Comparison of ENCODE assay signal across 9 mouse cellular contexts in genomic region chr19:21571223-21571980, GRCm38 (mm10).
DNase-seq lines count a peak whose midpoint lies in the region; ATAC-seq and TF ChIP-seq lines count a peak whose summit lies in the region.
"Had no signal": no experiment of that assay in that cellular context is flagged by ENCODE, and none has a peak within 500 bp of the region (broad histone marks: within the 10 kb centered on the region; RNA-seq: fewer than 3 reads in every experiment).

No protein-coding gene starts in this region.

- DNase-seq in CH12.LX (ENCODE audit: extremely low read depth): peak; percentile 92
- DNase-seq in c-Kit-positive CD71-positive TER-119-positive erythroid progenitor cells, embryonic 14.5 days (ENCODE audit: low spot score): peak; percentile 63
- peak; percentile 90 to 93 for DNase-seq in heart, postnatal 14 days
- DNase-seq in kidney, postnatal 4 days: peak; percentile 96
- DNase-seq in liver, postnatal 0 days: peak; percentile 89
- DNase-seq in testis, postnatal 10 days (ENCODE audit: low spot score): peak; percentile 96

- H3K4me2 ChIP-seq in CH12.LX (ENCODE audit: insufficient read depth, low read depth, poor library complexity, severe bottlenecking): peak overlapping the region; percentile 89
- H3K4me2 ChIP-seq in forebrain, embryonic 15.5 days (replicated peaks): no peak overlapping the region
- no peak overlapping the region for H3K4me2 ChIP-seq in liver, postnatal 0 days (ENCODE audit: low read depth, low read length)
- H3K4me2 ChIP-seq in neural tube, embryonic 13.5 days: peak overlapping the region; percentile 4; the same call in 1 of the 2 replicates
- H3K4me2 ChIP-seq: embryonic facial prominence, embryonic 15.5 days had no signal

- H3K27ac ChIP-seq in CH12.LX (ENCODE audit: insufficient read depth, low read depth): no peak overlapping the region
- H3K27ac ChIP-seq in forebrain, embryonic 15.5 days (replicated peaks): no peak overlapping the region
- no peak overlapping the region for H3K27ac ChIP-seq in liver, postnatal 0 days (ENCODE audit: low read depth)
- H3K27ac ChIP-seq in neural tube, embryonic 13.5 days (replicated peaks): no peak overlapping the region
- H3K27ac ChIP-seq: embryonic facial prominence, embryonic 15.5 days had no signal

- peaks cover 0 to 3% of the 10 kb centered on the region in 2 experiments for H3K36me3 ChIP-seq in CH12.LX (replicated peaks in 1 of 2; ENCODE audit: control insufficient read depth in 1 of 2, insufficient read depth in 1 of 2, low read length in 1 of 2)
- no peaks in the 10 kb centered on the region for H3K36me3 ChIP-seq in forebrain, embryonic 15.5 days
- no peaks in the 10 kb centered on the region for H3K36me3 ChIP-seq in liver, postnatal 0 days (replicated peaks; ENCODE audit: insufficient read depth, low read length)
- no peaks in the 10 kb centered on the region for H3K36me3 ChIP-seq in neural tube, embryonic 13.5 days
- H3K36me3 ChIP-seq: embryonic facial prominence, embryonic 15.5 days had no signal

- in situ Hi-C loops in CH12.LX (cut with MboI; ENCODE audit: low pct_ligation_motif_present, low pct_unique_long_range_greater_than_20kb, low sequenced_read_pairs): loop anchor here (10.0 to 25.0 kb wide), 2 partner anchors 83 to 741 kb away; partner anchors contain the start of genes 1110059E24Rik and Abhd17b

- dilution Hi-C loops in CH12.LX (cut with MboI; ENCODE audit: extremely low pct_ligation_motif_present, extremely low pct_unique_long_range_greater_than_20kb, low sequenced_read_pairs): no loop called here

- peak overlapping the region; percentile 68 for H3K9ac ChIP-seq in CH12.LX (ENCODE audit: insufficient read depth, low read depth)
- H3K9ac ChIP-seq in forebrain, embryonic 15.5 days (replicated peaks): no peak overlapping the region
- H3K9ac ChIP-seq in liver, postnatal 0 days (replicated peaks): no peak overlapping the region
- H3K9ac ChIP-seq in neural tube, embryonic 13.5 days: no peak overlapping the region
- H3K9ac ChIP-seq: embryonic facial prominence, embryonic 15.5 days had no signal

- peak; percentile 71 for ATAC-seq in forebrain, embryonic 15.5 days (replicated peaks)
- ATAC-seq in liver, postnatal 0 days: peak; percentile 26; the same call in 1 of the 2 replicates
- ATAC-seq in neural tube, embryonic 13.5 days (ENCODE audit: low read depth): peak; percentile 77

- H3K79me2 ChIP-seq in CH12.LX (replicated peaks; ENCODE audit: control insufficient read depth, extremely low read depth, insufficient read depth, poor library complexity, severe bottlenecking): peaks cover 3% of the 10 kb centered on the region; the same call in 1 of the 2 replicates

- intact Hi-C loops in heart, postnatal 14 days (cut with DNase I): loop anchor here (1.0 to 10.0 kb wide), 4 partner anchors 81 to 731 kb away; partner anchors contain the start of genes 1110059E24Rik and Abhd17b

- peak; percentile 56 to 94 for TF ChIP-seq CTCF in CH12.LX (conservative IDR thresholded peaks at IDR 0.05 in 1 of 2, IDR thresholded peaks at IDR 0.05 in 1 of 2; ENCODE audit: low read depth in 2 of 2, low read length in 2 of 2)
- peak; percentile 94 for TF ChIP-seq CTCF in liver, postnatal 0 days (IDR thresholded peaks at IDR 0.05; ENCODE audit: low read depth)

- TF ChIP-seq RAD21 in CH12.LX (IDR thresholded peaks at IDR 0.05; ENCODE audit: low read depth, low read length): peak; percentile 94

- H3K9me3 ChIP-seq in CH12.LX (replicated peaks; ENCODE audit: low read length): no peaks in the 10 kb centered on the region
- H3K9me3 ChIP-seq in forebrain, embryonic 15.5 days: no peaks in the 10 kb centered on the region
- H3K9me3 ChIP-seq in liver, postnatal 0 days (ENCODE audit: low read length): no peaks in the 10 kb centered on the region
- no peaks in the 10 kb centered on the region for H3K9me3 ChIP-seq in neural tube, embryonic 13.5 days
- H3K9me3 ChIP-seq: embryonic facial prominence, embryonic 15.5 days had no signal

- WGBS in forebrain, embryonic 15.5 days: 48% methylated on average over 16 of the region's 16 CpGs
- 41% methylated on average over 16 of the region's 16 CpGs for WGBS in liver, postnatal 0 days (ENCODE audit: insufficient replicate concordance)
- WGBS in neural tube, embryonic 13.5 days: 31% methylated on average over 16 of the region's 16 CpGs

- H3K27me3 ChIP-seq in CH12.LX (replicated peaks): no peaks in the 10 kb centered on the region
- no peaks in the 10 kb centered on the region for H3K27me3 ChIP-seq in forebrain, embryonic 15.5 days
- H3K27me3 ChIP-seq in liver, postnatal 0 days (ENCODE audit: insufficient read depth, low read length): no peaks in the 10 kb centered on the region
- H3K27me3 ChIP-seq in neural tube, embryonic 13.5 days: no peaks in the 10 kb centered on the region
- H3K27me3 ChIP-seq: embryonic facial prominence, embryonic 15.5 days had no signal

- peak; percentile 71 for TF ChIP-seq EP300 in CH12.LX (IDR thresholded peaks at IDR 0.05; ENCODE audit: low read length)
- no peak for TF ChIP-seq EP300 in liver, postnatal 0 days (IDR thresholded peaks at IDR 0.05; ENCODE audit: low read depth)

- H3K4me1 ChIP-seq in CH12.LX (ENCODE audit: control insufficient read depth in 1 of 2, insufficient read depth in 2 of 2): peaks cover 8 to 36% of the 10 kb centered on the region in 2 experiments
- no peaks in the 10 kb centered on the region for H3K4me1 ChIP-seq in forebrain, embryonic 15.5 days
- no peaks in the 10 kb centered on the region for H3K4me1 ChIP-seq in liver, postnatal 0 days (ENCODE audit: insufficient read depth)
- H3K4me1 ChIP-seq in neural tube, embryonic 13.5 days (replicated peaks): peaks cover 19% of the 10 kb centered on the region; the same call in 1 of the 2 replicates
- H3K4me1 ChIP-seq: embryonic facial prominence, embryonic 15.5 days had no signal

- peak overlapping the region; percentile 55 to 83 (median 55) for H3K4me3 ChIP-seq in CH12.LX (replicated peaks in 1 of 3; ENCODE audit: low read depth in 2 of 3, low read length in 2 of 3, poor library complexity in 1 of 3)
- H3K4me3 ChIP-seq in forebrain, embryonic 15.5 days: no peak overlapping the region
- H3K4me3 ChIP-seq in liver, postnatal 0 days (ENCODE audit: low read depth, low read length): no peak overlapping the region
- H3K4me3 ChIP-seq in neural tube, embryonic 13.5 days: no peak overlapping the region
- H3K4me3 ChIP-seq: embryonic facial prominence, embryonic 15.5 days had no signal

- peak; percentile 49 for TF ChIP-seq POLR2A in CH12.LX (IDR thresholded peaks at IDR 0.05; ENCODE audit: low read depth, low read length)

TF ChIP-seq in CH12.LX, 34 proteins besides CTCF, POLR2A, EP300 and RAD21 (continues in another document):
- 0 out of 2 replicates have a peak, but pooled peaks have one; percentile 18 for TF ChIP-seq MYC (IDR thresholded peaks at IDR 0.05; ENCODE audit: low read depth, low read length)
- TF ChIP-seq RCOR1 (conservative IDR thresholded peaks at IDR 0.05; ENCODE audit: low read depth, low read length): peak; percentile 69; the same call in 1 of the 2 replicates
- TF ChIP-seq ELF1 (IDR thresholded peaks at IDR 0.05; ENCODE audit: low read depth, low read length): peak; percentile 76; the same call in 1 of the 2 replicates
- TF ChIP-seq MAX (IDR thresholded peaks at IDR 0.05; ENCODE audit: low read length): peak; percentile 76; the same call in 1 of the 2 replicates
- no peak for TF ChIP-seq ZKSCAN1 (IDR thresholded peaks at IDR 0.05; ENCODE audit: borderline replicate concordance, low read depth, low read length)
- peak; percentile 62; the same call in 1 of the 2 replicates for TF ChIP-seq IRF4 (IDR thresholded peaks at IDR 0.05; ENCODE audit: low read depth, low read length)
- TF ChIP-seq MEF2A (IDR thresholded peaks at IDR 0.05; ENCODE audit: borderline replicate concordance, low read depth, low read length): peak; percentile 77; the same call in 1 of the 2 replicates
- TF ChIP-seq CHD2 (IDR thresholded peaks at IDR 0.05; ENCODE audit: low read length): peak; percentile 54; the same call in 1 of the 2 replicates
- TF ChIP-seq KAT2A (IDR thresholded peaks at IDR 0.05; ENCODE audit: insufficient replicate concordance, low read length): 0 out of 2 replicates have a peak, but pooled peaks have one; percentile 52
- TF ChIP-seq NRF1 (IDR thresholded peaks at IDR 0.05; ENCODE audit: low read depth, low read length): 0 out of 2 replicates have a peak, but pooled peaks have one; percentile 38
- TF ChIP-seq PAX5 (IDR thresholded peaks at IDR 0.05; ENCODE audit: low read length): no peak
- TF ChIP-seq MAZ (IDR thresholded peaks at IDR 0.05; ENCODE audit: low read depth, low read length): peak; percentile 75; the same call in 1 of the 2 replicates
- peak; percentile 83 for TF ChIP-seq ZC3H11A (IDR thresholded peaks at IDR 0.05; ENCODE audit: low read depth, low read length)
- peak; percentile 20; the same call in 1 of the 2 replicates for TF ChIP-seq ZNF384 (IDR thresholded peaks at IDR 0.05; ENCODE audit: low read depth, low read length)
- TF ChIP-seq USF2 (conservative IDR thresholded peaks at IDR 0.05; ENCODE audit: low read depth, low read length): no peak
- TF ChIP-seq CHD1 (IDR thresholded peaks at IDR 0.05; ENCODE audit: low read depth, low read length): peak; percentile 93; the same call in 1 of the 2 replicates
- TF ChIP-seq HCFC1 (IDR thresholded peaks at IDR 0.05; ENCODE audit: low read depth, low read length): peak; percentile 61
- no peak; the same call in 1 of the 2 replicates for TF ChIP-seq USF1 (IDR thresholded peaks at IDR 0.05; ENCODE audit: low read depth, low read length)
- peak; percentile 0; the same call in 1 of the 2 replicates for TF ChIP-seq TBP (conservative IDR thresholded peaks at IDR 0.05; ENCODE audit: low read depth, low read length)
- TF ChIP-seq UBTF (IDR thresholded peaks at IDR 0.05; ENCODE audit: low read depth, low read length): no peak; the same call in 1 of the 2 replicates
- peak; percentile 34; the same call in 1 of the 2 replicates for TF ChIP-seq BHLHE40 (IDR thresholded peaks at IDR 0.05; ENCODE audit: low read depth, low read length)
- peak; percentile 94 for TF ChIP-seq SIN3A (IDR thresholded peaks at IDR 0.05; ENCODE audit: low read length)
- peak; percentile 66 for TF ChIP-seq JUND (conservative IDR thresholded peaks at IDR 0.05; ENCODE audit: low read depth, low read length)
- TF ChIP-seq MAFK (IDR thresholded peaks at IDR 0.05; ENCODE audit: insufficient replicate concordance, low read length): peak; percentile 41; the same call in 1 of the 2 replicates
- peak; percentile 97 for TF ChIP-seq SMC3 (IDR thresholded peaks at IDR 0.05; ENCODE audit: low read depth, low read length)
- peak; percentile 43; the same call in 1 of the 2 replicates for TF ChIP-seq E2F4 (IDR thresholded peaks at IDR 0.05; ENCODE audit: insufficient replicate concordance, low read depth, low read length)
- peak; percentile 73 for TF ChIP-seq TCF12 (IDR thresholded peaks at IDR 0.05; ENCODE audit: low read depth, low read length)
- no peak for TF ChIP-seq GABPA (IDR thresholded peaks at IDR 0.05; ENCODE audit: insufficient replicate concordance, low read depth, low read length)

Comparison
In these comparisons a context has a peak if more than half of its experiments do, and no peak if none do; other contexts are left out.
1. H3K4me2 ChIP-seq: peak in CH12.LX (single experiment) and neural tube, embryonic 13.5 days (single experiment); none in forebrain, embryonic 15.5 days (single experiment) and liver, postnatal 0 days (single experiment).
2. H3K4me3 ChIP-seq: peak in CH12.LX (3 of 3); none in forebrain, embryonic 15.5 days (single experiment), liver, postnatal 0 days (single experiment) and neural tube, embryonic 13.5 days (single experiment).
3. ATAC-seq: peak in every context shown above with its lines; median percentile 77 in neural tube, embryonic 13.5 days; 71 in forebrain, embryonic 15.5 days; 26 in liver, postnatal 0 days.
4. Peak in every context shown above with its lines, with median percentiles within 50 percentile points of each other: DNase-seq.